Mouse (Mus musculus): ENCODE measurements around the gene Rb1.

The Rb1 gene

GRCm38 (mm10) chr14:73262210-73262609 is 63.4 kb downstream of the Rb1 start:
- no peak for DNase-seq (ENCODE audit: low read depth, low spot score)

GRCm38 (mm10) chr14:73258181-73258580 is 67.4 kb downstream of the Rb1 start:
- no peak for DNase-seq (ENCODE audit: low read depth, low spot score)

GRCm38 (mm10) chr14:73257348-73257747 is 68.3 kb downstream of the Rb1 start:
- DNase-seq (ENCODE audit: low read depth, low spot score) = no peak

- no peak for DNase-seq (ENCODE audit: low read depth, low spot score)
These were observed 70.1 kb downstream of the Rb1 start for GRCm38 (mm10) chr14:73255426-73255970.

- DNase-seq (ENCODE audit: low read depth, low spot score) = no peak
These were observed 71.2 kb downstream of the Rb1 start for GRCm38 (mm10) chr14:73254412-73254811.

GRCm38 (mm10) chr14:73253453-73254251 is 72.0 kb downstream of the Rb1 start:
- DNase-seq (ENCODE audit: low read depth, low spot score) = no peak

DNA sequence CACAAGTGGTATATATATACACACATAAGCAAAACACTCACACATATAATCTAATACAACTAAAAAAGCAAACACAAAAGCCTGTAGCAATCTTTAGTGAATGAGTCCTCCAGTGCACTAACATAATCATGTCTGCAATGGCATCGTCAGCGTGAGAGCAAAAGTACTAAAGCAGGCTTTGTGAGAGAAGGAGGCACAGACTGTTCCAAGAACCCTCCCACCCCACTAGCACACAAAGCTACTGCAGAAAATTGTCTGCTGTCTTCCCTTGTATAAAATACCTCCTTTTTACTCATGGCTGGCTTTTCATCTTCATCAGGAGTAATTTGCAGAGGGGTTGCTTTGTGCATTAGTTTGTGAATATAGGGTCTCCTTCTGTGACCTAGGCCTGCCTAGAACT is 73.3 kb downstream of the Rb1 start:
- DNase-seq (ENCODE audit: low read depth, low spot score) = no peak

- DNase-seq (ENCODE audit: low read depth, low spot score) = no peak
These were observed 75.6 kb downstream of the Rb1 start for GRCm38 (mm10) chr14:73250056-73250455.

DNA sequence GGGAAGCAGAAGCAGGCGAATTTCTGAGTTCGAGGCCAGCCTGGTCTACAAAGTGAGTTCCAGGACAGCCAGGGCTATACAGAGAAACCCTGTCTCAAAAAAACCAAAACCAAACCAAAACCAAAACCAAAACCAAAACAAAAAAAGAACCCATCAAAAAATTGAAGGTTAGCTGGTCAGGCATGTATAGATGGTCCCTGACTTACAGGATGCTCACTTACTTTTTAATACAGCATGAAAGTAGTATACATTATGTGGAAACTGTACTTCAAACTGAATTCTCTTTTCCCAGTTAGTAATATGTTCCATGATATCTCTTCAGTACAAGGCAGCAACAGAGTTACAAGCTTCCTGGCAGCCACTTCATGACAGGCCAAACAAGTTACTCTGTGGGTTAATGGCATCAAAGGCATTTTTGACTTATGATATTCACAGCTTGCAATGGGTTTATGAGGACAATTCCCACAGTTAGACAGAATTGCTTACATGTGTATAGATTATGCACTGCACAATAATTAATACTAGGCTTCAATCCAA is 81.5 kb downstream of the Rb1 start:
- no peak for DNase-seq (ENCODE audit: low read depth, low spot score)

DNA sequence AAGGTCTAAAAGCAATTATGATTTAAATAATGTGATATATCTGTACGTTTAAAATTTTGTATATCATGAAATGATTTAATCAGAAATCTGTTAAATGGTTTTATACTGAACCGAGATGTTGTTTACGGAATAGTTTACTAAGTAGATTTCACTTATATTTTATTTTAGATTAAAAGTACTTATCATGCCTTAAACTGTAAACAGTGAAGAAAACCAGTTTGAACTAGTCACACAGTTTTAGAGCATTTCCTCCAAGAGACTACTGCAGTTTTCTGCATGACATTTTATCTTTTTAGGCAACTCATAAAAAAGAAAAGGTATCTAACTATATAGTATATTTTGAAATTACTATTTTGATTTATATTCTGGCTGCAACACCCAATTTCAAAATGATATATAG is 85.8 kb downstream of the Rb1 start:
- no peak for DNase-seq (ENCODE audit: low read depth, low spot score)

GRCm38 (mm10) chr14:73239291-73239690 is 86.3 kb downstream of the Rb1 start:
- DNase-seq (ENCODE audit: low read depth, low spot score) = no peak

DNA sequence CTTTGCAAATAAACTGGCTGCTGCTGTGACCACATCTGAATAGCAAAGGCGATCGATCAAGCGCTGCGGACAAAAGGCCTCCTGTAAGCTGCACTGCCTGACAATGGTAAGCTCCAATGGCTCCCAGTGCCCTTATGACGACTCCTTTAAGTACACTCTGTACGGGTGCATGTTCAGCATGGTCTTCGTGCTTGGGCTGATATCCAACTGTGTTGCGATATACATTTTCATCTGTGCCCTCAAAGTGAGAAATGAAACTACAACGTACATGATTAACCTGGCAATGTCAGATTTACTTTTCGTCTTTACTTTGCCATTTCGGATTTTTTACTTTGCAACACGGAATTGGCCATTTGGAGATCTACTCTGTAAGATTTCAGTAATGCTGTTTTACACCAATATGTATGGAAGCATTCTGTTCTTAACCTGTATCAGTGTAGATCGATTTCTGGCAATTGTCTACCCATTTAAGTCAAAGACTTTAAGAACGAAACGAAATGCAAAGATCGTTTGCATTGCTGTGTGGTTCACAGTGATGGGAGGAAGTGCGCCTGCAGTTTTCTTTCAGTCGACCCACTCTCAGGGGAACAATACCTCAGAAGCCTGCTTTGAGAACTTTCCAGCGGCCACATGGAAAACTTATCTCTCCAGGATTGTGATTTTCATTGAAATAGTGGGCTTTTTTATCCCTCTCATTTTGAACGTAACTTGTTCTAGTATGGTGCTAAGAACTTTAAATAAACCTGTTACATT is 86.9 kb downstream of the Rb1 start:
- DNase-seq (ENCODE audit: low read depth, low spot score) = no peak

DNA sequence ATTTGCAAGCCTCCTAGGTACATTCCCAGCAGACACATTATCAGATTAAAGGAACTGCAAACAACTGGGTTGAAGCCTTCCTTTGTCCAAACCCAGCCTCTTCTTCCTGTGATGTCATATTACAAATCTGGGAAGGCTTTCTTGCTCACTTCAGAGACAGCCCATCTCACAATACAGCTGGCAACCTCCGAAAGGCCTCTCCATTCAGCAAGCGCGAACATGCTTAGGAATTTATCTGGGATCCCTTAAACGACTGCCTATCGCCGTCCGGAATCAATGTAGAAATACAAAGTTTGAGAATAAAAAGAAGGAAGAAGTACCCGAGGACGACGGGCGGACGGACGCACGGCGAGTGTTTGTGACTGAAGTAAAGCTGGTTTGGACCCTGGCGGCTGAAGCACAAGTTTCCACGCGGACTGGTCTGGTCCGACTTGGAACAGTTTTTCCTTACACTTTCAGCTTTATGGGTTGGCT is 87.7 kb downstream of the Rb1 start, which contains the start of gene Lpar6:
Gene Lpar6 (plus strand): TSS at position 48 of the 474 bp plus-strand sequence.
- DNase-seq (ENCODE audit: low read depth, low spot score) = peak; percentile 27

DNA sequence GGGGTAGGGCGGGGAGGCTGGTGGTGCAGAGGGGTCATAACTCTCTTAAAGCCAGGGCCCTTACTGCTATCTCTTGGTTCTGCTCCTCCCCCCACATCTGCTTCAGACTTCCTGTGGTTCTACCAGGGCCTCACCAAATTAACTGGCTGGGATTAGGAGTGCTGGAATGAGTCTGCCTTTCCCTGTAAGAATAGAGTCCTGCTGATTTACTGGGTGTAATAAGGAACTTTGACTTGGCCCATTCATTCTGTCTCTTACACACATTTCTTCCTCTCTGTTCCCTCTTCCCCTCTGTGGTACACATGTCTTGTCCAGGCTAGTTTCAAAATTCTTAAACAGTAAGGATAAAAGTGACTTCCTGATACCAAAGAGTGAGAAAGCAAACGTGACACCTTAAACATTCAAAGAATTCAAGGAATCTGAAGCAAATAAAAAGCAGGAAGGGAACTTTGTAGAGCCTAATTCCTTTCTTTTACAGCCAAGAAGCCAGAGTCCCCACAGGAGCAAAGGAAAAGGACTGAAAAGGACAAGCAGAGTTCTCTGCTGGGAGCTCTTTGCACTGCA is 91.1 kb downstream of the Rb1 start:
- DNase-seq (ENCODE audit: low read depth, low spot score) = no peak

DNA sequence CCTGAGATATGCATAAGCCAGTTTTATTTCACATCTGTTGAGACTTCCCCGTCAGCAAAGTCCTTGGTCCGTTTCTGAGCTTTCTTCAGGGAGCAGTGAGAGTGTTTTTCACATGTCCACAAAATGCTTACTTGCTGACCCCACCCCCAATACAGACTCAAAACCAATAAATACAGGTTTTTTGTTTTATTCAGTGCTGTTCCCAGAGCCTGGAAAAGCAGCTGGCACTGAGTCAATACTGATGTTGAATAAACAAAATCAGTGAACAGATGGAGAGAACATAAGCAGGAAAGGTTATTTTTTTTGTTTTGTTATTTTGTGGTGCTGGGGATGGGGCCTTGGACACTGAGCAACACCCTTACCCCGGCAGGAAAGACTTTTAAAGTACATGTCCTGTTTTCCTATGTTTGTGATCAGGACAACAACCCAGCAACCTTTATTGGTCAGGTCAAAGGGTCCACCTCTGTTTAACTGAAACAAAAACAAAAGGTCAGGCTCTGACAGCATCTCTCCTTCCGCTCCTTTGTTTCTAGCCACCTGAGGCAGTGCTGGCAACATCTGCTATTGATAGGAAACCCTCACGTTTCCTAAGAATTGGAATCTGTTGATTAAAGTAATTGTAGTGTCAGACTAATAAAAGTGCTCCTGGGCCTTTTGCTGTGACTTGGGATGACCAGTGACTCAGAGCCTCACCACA is 94.2 kb downstream of the Rb1 start:
- no peak for DNase-seq (ENCODE audit: low read depth, low spot score)

- no peak for DNase-seq (ENCODE audit: low read depth, low spot score)
These were observed 98.8 kb downstream of the Rb1 start for GRCm38 (mm10) chr14:73226849-73227248.

- DNase-seq (ENCODE audit: low read depth, low spot score) = no peak
These were observed 99.3 kb downstream of the Rb1 start for GRCm38 (mm10) chr14:73226346-73226745.

DNA sequence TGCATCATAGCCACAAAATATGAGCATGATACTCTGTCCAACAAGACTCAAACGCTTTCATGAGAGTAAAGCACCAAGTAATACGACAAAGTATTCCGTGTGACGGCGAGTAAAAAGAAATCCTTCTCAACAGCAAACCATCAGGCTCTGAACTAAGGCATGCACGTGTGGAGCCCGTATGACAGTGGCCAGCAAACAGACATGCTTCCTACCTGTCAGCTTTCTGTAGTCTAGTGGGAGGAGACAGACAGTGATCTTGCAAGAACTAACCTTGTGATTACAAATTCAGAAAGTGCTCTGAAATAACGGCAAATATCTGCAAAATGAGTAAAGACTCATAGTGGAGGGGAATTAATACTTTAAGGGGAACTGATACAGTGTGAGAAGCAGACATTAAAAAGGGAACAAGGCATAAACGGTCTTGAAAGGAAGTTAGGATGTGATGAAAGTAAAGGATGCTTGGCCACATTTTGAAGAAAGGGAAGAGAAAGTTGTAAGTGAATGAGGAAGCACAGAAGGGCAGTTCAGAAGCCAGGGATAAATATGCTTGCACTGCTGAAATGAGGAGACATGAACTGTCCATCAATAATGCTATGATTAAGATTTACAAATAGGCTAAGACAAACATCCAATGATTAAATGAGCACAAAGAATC is 103.2 kb downstream of the Rb1 start:
- DNase-seq (ENCODE audit: low read depth, low spot score) = no peak

GRCm38 (mm10) chr14:73217062-73217461 is 108.6 kb downstream of the Rb1 start:
- no peak for DNase-seq (ENCODE audit: low read depth, low spot score)

DNA sequence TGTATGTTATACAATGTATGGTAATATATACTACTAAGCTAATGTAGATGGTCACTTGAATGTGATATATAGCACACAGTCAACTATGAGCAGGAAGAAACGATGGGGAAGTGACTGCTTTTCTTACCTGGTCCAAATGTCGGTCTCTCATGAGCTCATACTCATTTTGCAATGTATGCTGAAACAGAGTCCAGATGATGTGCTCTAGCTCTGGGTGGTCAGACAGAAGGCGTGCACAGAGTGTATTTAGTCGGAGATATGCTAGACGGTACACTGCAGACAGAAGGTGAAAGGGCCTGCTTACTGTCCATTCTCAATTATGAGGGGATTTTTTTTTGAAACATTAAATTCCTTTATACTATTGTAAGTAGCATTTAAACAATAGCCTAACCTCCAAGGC is 114.1 kb downstream of the Rb1 start:
- no peak for DNase-seq (ENCODE audit: low read depth, low spot score)

GRCm38 (mm10) chr14:73210196-73210595 is 115.4 kb downstream of the Rb1 start:
- no peak for DNase-seq (ENCODE audit: low read depth, low spot score)

Measured in retina, postnatal 7 days (tissue).